Mouse (Mus musculus): ENCODE data around the gene Fetub. TPM values are rescaled to one million over a fixed set of nuclear protein-coding genes. Genes with fewer than 3 reads are reported as not detected.

Fetub gene
- polyA plus RNA-seq (2012; ENCODE audit: insufficient read depth, insufficient read length, missing spikeins), result not detected in 2 replicates

DNA sequence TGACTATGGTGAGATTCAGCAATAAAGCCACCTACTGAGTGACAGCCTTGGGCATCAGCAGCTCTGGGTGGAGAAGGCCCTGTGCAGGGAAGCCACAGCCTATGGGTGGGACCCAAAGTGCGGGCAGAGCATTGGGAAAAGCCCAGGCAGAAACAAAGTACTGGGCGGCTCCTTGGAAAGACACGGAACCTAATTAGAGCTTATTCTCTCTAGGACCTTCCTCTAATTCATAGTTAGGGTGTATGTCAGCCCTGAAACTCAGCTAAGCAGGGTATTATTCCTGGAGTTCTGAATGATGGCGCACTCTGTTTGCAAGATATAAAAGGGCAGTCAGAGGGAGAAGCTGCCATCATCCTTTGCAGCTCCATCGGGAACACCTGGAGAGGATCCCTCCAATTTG, at the start of gene Fetub:
TSS of gene Fetub (plus strand) at position 301 of the 400 bp plus-strand sequence.
- H3K27ac ChIP-seq (ENCODE audit: insufficient read depth, low read depth, low read length), result no peak within 1 kb of the TSS
- TF ChIP-seq POLR2A (IDR thresholded peaks at IDR 0.05; ENCODE audit: borderline replicate concordance, low read depth, low read length) (no peak), CTCF (IDR thresholded peaks at IDR 0.05; ENCODE audit: low read depth, low read length) (no peak)
- no peak within 1 kb of the TSS for H3K4me3 ChIP-seq (ENCODE audit: insufficient read depth, low read length)
- H3K4me1 ChIP-seq (ENCODE audit: control insufficient read depth, insufficient read depth, low read length), result no peaks in the 10 kb centered on the region

- Histone ChIP-seq H3K4me1 (ENCODE audit: control insufficient read depth, insufficient read depth, low read length) (no peaks in the 10 kb centered on the region), H3K4me3 (ENCODE audit: insufficient read depth, low read length) (no peak overlapping the region), H3K27ac (ENCODE audit: insufficient read depth, low read depth, low read length) (no peak overlapping the region)
- TF ChIP-seq CTCF (IDR thresholded peaks at IDR 0.05; ENCODE audit: low read depth, low read length), result no peak
- no peak for TF ChIP-seq POLR2A (IDR thresholded peaks at IDR 0.05; ENCODE audit: borderline replicate concordance, low read depth, low read length)
These were observed 45.7 kb upstream of the Fetub start for GRCm38 (mm10) chr16:22872397-22872796.

DNA sequence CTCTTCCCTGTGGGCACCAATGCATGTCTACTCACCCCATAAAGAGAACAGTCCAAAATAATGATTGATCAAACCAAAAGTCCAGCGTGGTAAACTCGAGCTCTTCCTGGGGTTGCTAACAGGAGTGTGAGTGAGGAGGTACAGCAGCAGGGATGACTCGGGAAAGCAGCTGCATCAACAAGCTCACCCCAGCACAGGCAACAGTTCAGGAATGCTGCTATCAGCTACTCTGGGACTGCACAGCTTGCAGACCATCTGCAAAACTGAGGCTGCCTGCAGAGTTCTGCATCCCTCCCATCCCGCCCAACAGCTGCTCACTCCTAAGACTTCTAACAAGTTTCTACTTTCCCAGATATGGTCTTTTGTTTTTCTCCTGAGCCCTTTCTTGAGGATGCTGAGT, 44.8 kb upstream of the Fetub start:
- no peak overlapping the region for H3K4me3 ChIP-seq (ENCODE audit: insufficient read depth, low read length)
- H3K27ac ChIP-seq (ENCODE audit: insufficient read depth, low read depth, low read length), result no peak overlapping the region
- TF ChIP-seq CTCF (IDR thresholded peaks at IDR 0.05; ENCODE audit: low read depth, low read length) (no peak), POLR2A (IDR thresholded peaks at IDR 0.05; ENCODE audit: borderline replicate concordance, low read depth, low read length) (no peak)
- H3K4me1 ChIP-seq (ENCODE audit: control insufficient read depth, insufficient read depth, low read length), result no peaks in the 10 kb centered on the region

DNA sequence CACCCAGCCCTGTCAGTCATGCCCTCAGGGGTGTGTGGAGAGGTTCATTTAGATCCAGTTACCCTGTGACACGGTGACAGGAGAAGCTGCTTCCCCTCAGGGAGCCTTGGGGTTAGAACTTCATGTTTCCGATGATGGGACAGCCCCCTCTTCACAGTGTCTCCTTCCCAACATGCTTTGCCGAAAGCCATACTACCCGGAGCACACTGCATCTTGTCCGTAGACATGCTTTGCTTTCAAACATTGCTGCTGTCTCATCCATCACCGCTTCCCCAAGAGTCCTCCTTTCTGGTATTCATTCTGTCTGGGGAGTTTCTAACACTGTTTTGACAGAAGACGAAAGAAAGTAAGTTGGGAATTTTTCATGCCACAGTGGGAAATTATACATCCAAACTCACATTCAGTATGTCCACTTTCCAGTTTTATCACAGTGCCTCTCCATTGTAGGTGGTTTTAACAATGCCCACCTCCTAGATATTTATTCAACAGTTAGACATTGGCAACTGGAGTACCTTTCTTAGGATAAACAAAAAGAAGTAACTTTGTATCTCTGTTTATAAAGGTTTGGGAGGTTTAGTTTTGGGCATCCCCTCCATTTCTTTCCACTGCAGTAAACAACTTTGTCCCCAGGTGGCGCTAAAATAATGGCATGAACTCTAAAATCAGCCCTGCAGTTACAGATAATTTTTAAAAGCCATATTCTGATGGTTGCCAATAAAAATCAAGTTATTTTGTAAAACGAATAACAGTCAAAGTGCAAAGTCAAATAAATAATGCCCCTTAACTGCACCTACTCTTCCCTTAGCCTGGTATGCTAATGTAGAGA, 41.7 kb upstream of the Fetub start:
- Histone ChIP-seq H3K4me3 (ENCODE audit: insufficient read depth, low read length) (no peak overlapping the region), H3K4me1 (ENCODE audit: control insufficient read depth, insufficient read depth, low read length) (no peaks in the 10 kb centered on the region), H3K27ac (ENCODE audit: insufficient read depth, low read depth, low read length) (no peak overlapping the region)
- no peak for TF ChIP-seq POLR2A (IDR thresholded peaks at IDR 0.05; ENCODE audit: borderline replicate concordance, low read depth, low read length)
- no peak for TF ChIP-seq CTCF (IDR thresholded peaks at IDR 0.05; ENCODE audit: low read depth, low read length)

DNA sequence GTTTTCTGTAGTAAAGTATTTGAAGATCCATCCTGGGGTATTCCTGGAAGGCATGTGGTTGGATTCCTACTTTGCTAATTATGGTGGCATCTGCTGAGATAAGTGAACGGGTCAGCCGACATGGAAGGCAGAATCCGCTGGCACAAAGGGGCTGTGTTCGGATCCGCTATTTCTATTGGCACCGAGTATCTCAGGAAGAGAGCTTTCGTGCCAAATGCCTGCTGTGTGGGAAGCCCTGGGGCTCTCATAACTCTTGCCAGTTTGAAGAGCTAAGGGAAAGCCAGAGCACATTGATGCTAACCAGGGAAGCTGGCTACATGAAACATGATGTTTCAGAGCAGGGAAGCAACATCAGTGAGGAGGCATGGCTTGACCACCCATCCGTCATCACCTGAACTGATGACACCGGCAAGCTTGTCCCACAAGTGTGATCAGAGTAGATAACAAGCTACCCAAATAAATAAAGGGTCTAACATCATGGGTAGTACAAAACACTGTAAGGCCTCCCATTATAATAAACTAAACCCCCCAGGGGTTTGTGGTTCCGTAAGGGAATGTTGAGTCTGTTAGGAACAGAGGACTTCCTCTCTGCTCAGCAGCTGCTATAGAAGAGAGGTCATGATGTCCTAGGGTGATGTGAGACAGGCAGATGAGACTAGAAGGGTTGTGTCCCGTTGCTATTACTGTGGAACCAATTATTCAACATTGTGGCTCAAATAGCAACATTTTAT, 40.3 kb upstream of the Fetub start:
- no peak overlapping the region for H3K4me3 ChIP-seq (ENCODE audit: insufficient read depth, low read length)
- no peak overlapping the region for H3K27ac ChIP-seq (ENCODE audit: insufficient read depth, low read depth, low read length)
- TF ChIP-seq POLR2A (IDR thresholded peaks at IDR 0.05; ENCODE audit: borderline replicate concordance, low read depth, low read length) (no peak), CTCF (IDR thresholded peaks at IDR 0.05; ENCODE audit: low read depth, low read length) (no peak)
- no peaks in the 10 kb centered on the region for H3K4me1 ChIP-seq (ENCODE audit: control insufficient read depth, insufficient read depth, low read length)

DNA sequence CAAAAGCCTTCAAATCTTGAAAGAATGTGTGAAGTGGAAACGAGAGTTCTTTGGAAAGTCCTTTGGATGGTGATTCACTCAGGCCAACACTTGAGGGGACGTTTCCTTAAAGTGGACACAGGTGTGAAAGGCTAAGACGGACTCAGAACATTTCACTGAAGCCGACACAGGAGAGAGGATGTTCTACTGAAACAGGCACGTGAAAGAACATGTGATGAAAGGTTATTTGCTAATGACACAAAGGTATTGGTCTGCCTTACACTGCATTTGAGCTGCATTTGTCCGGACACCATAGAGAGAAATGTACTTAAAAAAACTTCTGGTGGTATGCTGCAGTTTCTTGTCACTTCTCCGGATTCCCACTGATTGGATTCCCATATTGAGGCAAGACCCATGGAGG, 39.4 kb upstream of the Fetub start:
- Histone ChIP-seq H3K4me3 (ENCODE audit: insufficient read depth, low read length) (no peak overlapping the region), H3K27ac (ENCODE audit: insufficient read depth, low read depth, low read length) (no peak overlapping the region), H3K4me1 (ENCODE audit: control insufficient read depth, insufficient read depth, low read length) (no peaks in the 10 kb centered on the region)
- TF ChIP-seq CTCF (IDR thresholded peaks at IDR 0.05; ENCODE audit: low read depth, low read length) (no peak), POLR2A (IDR thresholded peaks at IDR 0.05; ENCODE audit: borderline replicate concordance, low read depth, low read length) (no peak)

GRCm38 (mm10) chr16:22879945-22880595, 38.1 kb upstream of the Fetub start:
- no peak overlapping the region for H3K4me3 ChIP-seq (ENCODE audit: insufficient read depth, low read length)
- no peak overlapping the region for H3K27ac ChIP-seq (ENCODE audit: insufficient read depth, low read depth, low read length)
- no peak for TF ChIP-seq CTCF (IDR thresholded peaks at IDR 0.05; ENCODE audit: low read depth, low read length)
- no peak for TF ChIP-seq POLR2A (IDR thresholded peaks at IDR 0.05; ENCODE audit: borderline replicate concordance, low read depth, low read length)
- H3K4me1 ChIP-seq (ENCODE audit: control insufficient read depth, insufficient read depth, low read length), result no peaks in the 10 kb centered on the region

DNA sequence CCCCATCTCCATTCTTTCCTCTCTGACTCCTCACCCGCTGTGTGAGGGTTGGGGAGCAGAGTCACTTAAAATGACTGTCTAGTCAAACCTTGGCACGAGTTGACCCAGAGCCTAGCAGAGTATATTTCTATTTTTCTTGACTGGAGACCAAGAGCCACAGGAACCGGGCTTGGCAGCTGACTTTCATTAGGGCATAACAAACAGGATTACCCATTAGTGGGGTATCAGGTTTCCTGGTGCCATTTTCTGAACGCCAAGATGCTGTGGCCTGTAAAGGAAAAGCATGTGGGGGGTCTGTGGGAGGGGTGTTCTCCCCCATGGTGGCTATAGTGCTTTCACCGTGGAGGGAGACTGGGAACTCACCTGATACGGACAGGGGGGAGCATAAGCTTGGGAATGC, 37.2 kb upstream of the Fetub start:
- TF ChIP-seq POLR2A (IDR thresholded peaks at IDR 0.05; ENCODE audit: borderline replicate concordance, low read depth, low read length) (no peak), CTCF (IDR thresholded peaks at IDR 0.05; ENCODE audit: low read depth, low read length) (no peak)
- Histone ChIP-seq H3K4me1 (ENCODE audit: control insufficient read depth, insufficient read depth, low read length) (no peaks in the 10 kb centered on the region), H3K27ac (ENCODE audit: insufficient read depth, low read depth, low read length) (no peak overlapping the region), H3K4me3 (ENCODE audit: insufficient read depth, low read length) (no peak overlapping the region)

DNA sequence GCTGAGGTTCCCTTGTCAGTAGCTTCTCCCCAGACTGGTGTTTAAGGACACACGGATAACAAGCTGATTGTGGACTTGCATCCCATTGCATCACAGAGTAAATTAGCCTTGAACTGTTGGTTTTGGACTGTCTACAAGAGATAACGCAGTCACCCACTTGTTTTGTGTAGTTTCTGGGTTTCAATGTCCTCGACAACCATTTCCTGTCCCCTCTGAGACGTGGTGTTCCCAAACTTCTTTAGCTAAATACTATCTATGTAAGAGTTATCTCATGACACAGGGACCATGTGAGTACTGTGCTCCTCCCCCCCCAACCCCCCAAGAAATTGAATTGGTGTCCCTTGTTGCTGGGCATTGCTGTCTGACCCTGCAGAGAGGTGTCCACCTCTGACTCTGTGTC, 36.6 kb upstream of the Fetub start:
- H3K4me1 ChIP-seq (ENCODE audit: control insufficient read depth, insufficient read depth, low read length), result no peaks in the 10 kb centered on the region
- no peak overlapping the region for H3K27ac ChIP-seq (ENCODE audit: insufficient read depth, low read depth, low read length)
- H3K4me3 ChIP-seq (ENCODE audit: insufficient read depth, low read length), result no peak overlapping the region
- TF ChIP-seq CTCF (IDR thresholded peaks at IDR 0.05; ENCODE audit: low read depth, low read length), result no peak
- TF ChIP-seq POLR2A (IDR thresholded peaks at IDR 0.05; ENCODE audit: borderline replicate concordance, low read depth, low read length), result no peak
